Mouse (Mus musculus): Measurements from ENCODE around the gene Stim2. TPM values are rescaled to one million over a fixed set of nuclear protein-coding genes. Genes with fewer than 3 reads are reported as not detected.

The Stim2 gene
- polyA plus RNA-seq (2015; fragmentation: Nextera tagmentation; extraction: Ambion mirVana), result 18.5 and 19.5 TPM in 2 replicates

DNA sequence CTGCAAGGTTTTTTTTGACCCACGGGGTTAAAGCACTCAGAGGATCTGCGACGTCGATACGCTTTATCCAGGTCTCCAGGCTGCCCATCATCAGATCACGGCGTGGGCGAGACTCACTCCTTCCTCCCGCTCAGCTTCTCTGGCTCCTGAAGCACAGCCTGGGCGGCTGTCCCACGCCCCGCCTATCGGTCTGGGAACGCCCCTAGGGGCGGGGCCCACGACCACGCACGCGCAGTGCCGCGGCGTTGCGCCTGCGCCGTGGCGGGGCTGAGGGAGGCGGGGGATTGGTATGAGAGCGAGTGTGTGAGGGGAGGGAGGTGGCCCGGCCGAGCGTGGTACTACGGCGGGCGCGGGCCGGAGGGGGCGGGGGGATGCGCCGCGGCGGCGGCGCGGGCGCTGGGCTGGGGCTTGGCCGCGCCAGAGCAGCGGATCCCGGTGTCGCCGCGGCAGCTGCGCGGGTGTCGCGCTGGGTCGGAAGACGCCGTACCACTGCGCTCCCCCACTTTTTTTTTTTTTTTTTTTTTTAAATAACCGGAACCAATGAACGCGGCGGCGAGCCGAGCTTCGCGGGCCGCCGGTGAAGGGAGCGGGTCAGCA, at the start of gene Stim2:
TSS of gene Stim2 (plus strand) at position 354 of the 597 bp plus-strand sequence.
- H3K4me3 ChIP-seq, result peak within 1 kb of the TSS; percentile 87
- under 1% methylated on average over 54 of the region's 71 CpGs for WGBS
- H3K9ac ChIP-seq, result peak within 1 kb of the TSS; percentile 93
- no peaks in the 10 kb centered on the region for H3K9me3 ChIP-seq (replicated peaks)
- peak within 1 kb of the TSS; percentile 80 for H3K4me2 ChIP-seq
- peak within 1 kb of the TSS; percentile 91 for H3K27ac ChIP-seq
- no peaks in the 10 kb centered on the region for H3K27me3 ChIP-seq
- peaks cover 27% of the 10 kb centered on the region for H3K4me1 ChIP-seq
- H3K36me3 ChIP-seq (ENCODE audit: poor library complexity, severe bottlenecking), result no peaks in the 10 kb centered on the region
- peak; percentile 96 for ATAC-seq

DNA sequence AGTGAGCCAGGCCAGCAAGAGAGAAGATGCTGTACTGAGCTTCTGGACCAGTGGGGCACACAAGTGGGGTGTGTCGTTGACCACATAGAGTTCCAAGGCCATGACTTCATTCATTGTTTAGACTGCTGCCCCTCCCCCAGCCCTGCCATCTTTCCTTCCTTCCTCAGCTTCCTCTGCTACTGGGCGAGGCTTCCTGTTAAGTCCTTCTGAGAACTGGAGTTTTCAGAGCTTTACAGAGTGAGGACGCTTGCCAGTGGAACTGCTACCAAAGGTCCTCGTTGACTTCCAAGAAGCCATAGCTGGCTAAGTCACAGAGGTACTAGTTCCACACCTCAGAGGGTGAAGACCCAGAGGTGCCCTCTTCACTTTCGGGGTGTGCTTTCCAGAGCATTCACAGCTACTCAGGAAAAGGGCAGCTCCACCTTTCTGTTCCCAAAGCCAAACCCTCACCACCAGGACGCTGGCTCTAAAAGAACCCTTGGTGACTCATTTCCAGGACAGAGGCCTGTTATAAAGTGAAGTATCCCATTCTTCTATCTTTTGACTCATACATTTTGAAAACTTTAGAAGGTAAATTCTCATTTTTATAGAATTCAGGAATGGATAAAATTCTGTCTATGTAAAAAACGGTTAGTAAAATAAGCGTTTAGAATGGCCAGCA, 49.6 kb upstream of the Stim2 start:
- Histone ChIP-seq H3K27me3 (no peaks in the 10 kb centered on the region), H3K4me1 (peaks cover 17% of the 10 kb centered on the region), H3K36me3 (ENCODE audit: poor library complexity, severe bottlenecking) (no peaks in the 10 kb centered on the region), H3K27ac (no peak overlapping the region), H3K4me2 (no peak overlapping the region), H3K4me3 (no peak overlapping the region), H3K9me3 (replicated peaks) (no peaks in the 10 kb centered on the region), H3K9ac (no peak overlapping the region)
- no peak for ATAC-seq
- 88% methylated on average over 8 of the region's 8 CpGs for WGBS

DNA sequence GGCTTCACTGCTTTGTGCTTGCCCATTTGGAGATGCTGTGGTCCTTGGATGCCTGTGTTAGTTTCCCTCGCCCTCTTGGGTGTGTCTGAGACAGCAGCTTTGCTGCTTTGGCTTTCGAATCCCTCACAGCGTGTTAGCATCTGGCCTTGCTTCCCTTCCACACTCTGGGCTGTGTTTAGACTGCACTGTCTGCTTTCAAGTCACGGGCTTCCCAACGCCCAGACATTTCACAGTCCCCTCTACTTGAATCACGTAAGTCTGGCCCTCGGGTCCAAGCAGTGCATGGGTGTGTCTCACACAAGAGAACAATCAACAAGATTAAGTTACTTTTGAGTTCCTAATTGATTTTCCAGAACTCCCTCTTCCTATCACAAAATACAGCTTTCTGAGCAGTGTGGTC, 48.1 kb upstream of the Stim2 start:
- ATAC-seq, result no peak
- H3K4me2 ChIP-seq, result no peak overlapping the region
- WGBS, result 61% methylated on average over 7 of the region's 7 CpGs

DNA sequence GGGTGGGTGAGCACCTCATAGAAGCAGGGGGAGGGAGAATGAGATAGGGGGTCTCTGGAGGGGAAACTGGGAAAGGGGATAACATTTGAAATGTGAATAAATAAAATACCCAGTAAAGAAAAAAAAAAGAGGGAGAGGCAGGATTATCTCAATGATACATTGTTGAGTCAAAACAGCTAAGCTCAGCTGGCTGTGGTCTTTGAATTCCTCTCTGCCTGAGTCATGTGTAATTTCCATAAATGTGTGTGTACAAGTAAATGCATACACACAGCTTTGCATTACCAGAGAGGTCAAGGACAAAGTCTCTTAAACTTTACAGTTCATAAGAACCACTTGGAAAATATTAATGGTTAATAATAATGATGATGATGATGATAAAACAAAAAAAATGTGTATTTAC, 45.1 kb upstream of the Stim2 start:
- no peak for ATAC-seq
- Histone ChIP-seq H3K27ac (no peak overlapping the region), H3K4me1 (0 out of 2 replicates have a peak, but pooled peaks cover 5% of the 10 kb centered on the region), H3K36me3 (ENCODE audit: poor library complexity, severe bottlenecking) (no peaks in the 10 kb centered on the region), H3K9me3 (replicated peaks) (no peaks in the 10 kb centered on the region), H3K4me2 (no peak overlapping the region), H3K27me3 (no peaks in the 10 kb centered on the region), H3K4me3 (no peak overlapping the region), H3K9ac (no peak overlapping the region)

More for the DNA sequence above, 48.1 kb upstream of the Stim2 start:
- no peaks in the 10 kb centered on the region for H3K36me3 ChIP-seq (ENCODE audit: poor library complexity, severe bottlenecking)
- H3K4me1 ChIP-seq, result peaks cover 17% of the 10 kb centered on the region
- H3K9me3 ChIP-seq (replicated peaks), result no peaks in the 10 kb centered on the region
- H3K27ac ChIP-seq, result no peak overlapping the region
- H3K27me3 ChIP-seq, result no peaks in the 10 kb centered on the region
- no peak overlapping the region for H3K4me3 ChIP-seq
- H3K9ac ChIP-seq, result no peak overlapping the region

DNA sequence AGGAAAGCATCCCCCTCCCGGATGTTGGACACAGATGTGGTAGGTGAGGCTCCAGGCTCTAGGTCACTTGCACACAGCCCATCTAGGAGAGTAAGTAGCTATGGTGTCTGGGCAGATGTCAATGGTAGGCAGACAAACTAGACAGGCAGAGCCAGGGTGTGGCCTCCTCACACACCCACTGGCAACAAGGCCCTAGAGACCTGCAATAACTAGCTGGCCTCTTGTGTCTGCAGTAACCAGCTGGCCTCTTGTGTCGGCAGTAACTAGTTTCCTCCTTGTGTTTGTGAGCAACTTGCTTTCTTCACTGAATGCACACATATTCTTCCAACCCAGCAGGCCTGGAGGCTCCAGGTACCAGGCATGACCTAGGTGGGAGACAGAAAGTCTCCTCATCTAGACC, 44.5 kb upstream of the Stim2 start:
- H3K9me3 ChIP-seq (replicated peaks), result no peaks in the 10 kb centered on the region

DNA sequence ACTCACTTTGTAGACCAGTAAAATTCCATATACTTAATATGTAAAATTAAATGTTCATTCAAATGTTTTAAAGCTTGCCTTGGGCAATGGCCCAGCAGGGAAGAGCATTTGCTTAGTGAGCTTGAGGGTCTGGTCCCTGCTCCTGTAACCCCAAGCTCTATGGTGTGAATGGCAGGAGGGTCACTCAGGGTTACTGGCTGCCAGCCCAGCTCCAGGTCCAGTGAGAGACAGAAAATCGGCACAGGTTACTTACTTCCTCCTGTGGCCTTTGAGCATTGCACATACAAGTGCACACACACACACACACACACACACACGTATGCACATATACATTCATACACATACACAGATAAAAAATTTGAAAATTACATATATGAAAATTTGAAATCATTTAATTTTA, 42.3 kb upstream of the Stim2 start:
- no peak for ATAC-seq
- Histone ChIP-seq H3K4me3 (no peak overlapping the region), H3K9ac (no peak overlapping the region), H3K36me3 (ENCODE audit: poor library complexity, severe bottlenecking) (no peaks in the 10 kb centered on the region), H3K4me2 (no peak overlapping the region), H3K4me1 (no peaks in the 10 kb centered on the region), H3K9me3 (replicated peaks) (no peaks in the 10 kb centered on the region), H3K27me3 (no peaks in the 10 kb centered on the region), H3K27ac (no peak overlapping the region)
- WGBS, result 86% methylated on average over 2 of the region's 2 CpGs

More for the DNA sequence above, 44.5 kb upstream of the Stim2 start:
- Histone ChIP-seq H3K4me2 (no peak overlapping the region), H3K9ac (no peak overlapping the region), H3K36me3 (ENCODE audit: poor library complexity, severe bottlenecking) (no peaks in the 10 kb centered on the region), H3K27me3 (no peaks in the 10 kb centered on the region), H3K27ac (no peak overlapping the region), H3K4me3 (no peak overlapping the region), H3K4me1 (0 out of 2 replicates have a peak, but pooled peaks cover 5% of the 10 kb centered on the region)
- ATAC-seq, result no peak
- WGBS, result 94% methylated on average over 2 of the region's 2 CpGs

DNA sequence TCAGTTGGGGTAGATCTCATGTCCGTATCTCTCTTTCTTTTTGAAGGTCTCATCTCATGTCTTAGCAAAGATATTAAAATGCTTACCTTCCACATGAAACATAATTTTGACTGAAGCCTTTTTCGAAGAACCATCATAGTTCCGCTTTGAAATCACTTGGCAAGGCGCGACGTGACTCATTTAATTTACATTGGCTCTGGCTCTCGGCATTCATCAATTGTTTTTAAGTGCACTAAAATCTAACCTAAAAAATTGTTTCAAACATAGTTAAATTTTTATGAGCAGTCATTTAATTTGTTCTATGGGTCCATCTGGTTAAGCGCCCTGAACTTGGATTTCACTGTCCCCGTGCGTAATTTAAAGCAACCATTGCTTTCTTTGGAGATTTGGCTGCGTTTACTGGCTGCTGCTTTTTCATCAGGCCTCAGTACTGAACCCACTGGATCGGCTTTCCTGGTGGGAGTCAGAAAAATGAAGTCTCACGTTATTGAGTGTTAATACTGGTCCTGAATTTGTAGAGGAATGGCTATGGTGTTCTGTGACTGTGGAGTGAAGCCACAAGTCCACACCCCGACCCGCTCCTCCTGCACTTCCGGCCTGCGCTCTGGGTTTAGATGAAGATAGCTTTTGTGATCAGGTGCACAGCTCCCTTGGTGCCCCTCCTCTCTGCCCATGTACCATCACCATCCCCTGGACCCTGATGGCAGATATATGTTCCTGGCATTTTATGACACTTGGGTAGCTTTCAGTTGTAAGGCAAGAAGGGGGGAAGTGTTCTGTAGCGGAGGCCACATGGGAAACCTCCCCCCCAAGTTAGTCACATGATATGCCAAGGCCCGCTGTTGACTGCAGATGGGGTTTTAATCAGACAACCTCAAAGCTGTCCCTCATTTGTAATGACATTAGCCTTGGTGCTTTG, 41.6 kb upstream of the Stim2 start:
- no peak overlapping the region for H3K9ac ChIP-seq
- peaks cover under 1% of the 10 kb centered on the region; the same call in 1 of the 2 replicates for H3K4me1 ChIP-seq
- no peaks in the 10 kb centered on the region for H3K36me3 ChIP-seq (ENCODE audit: poor library complexity, severe bottlenecking)
- no peaks in the 10 kb centered on the region for H3K27me3 ChIP-seq
- no peaks in the 10 kb centered on the region for H3K9me3 ChIP-seq (replicated peaks)
- H3K4me3 ChIP-seq, result no peak overlapping the region
- H3K4me2 ChIP-seq, result no peak overlapping the region
- no peak for ATAC-seq
- 93% methylated on average over 19 of the region's 19 CpGs for WGBS
- no peak overlapping the region for H3K27ac ChIP-seq

DNA sequence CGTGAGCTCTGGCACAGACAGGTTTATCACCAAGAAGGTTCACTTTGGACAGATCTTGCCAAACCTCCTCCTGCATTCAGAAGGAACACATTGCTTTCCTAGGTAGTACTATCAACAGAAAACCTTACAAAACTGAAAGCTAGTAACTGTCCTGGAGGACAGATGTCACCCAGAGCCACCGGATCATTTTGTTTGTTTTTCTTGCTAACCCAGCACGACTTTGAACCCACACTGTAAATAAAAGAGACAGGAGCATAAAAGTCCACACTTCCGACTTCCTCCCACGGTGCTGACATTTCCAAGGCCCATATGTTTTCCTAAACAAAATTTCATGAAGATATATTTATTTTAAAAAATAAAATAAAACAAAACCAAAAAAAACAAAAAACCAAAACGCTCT, 41.0 kb upstream of the Stim2 start:
- no peaks in the 10 kb centered on the region for H3K9me3 ChIP-seq (replicated peaks)
- no peak overlapping the region for H3K9ac ChIP-seq
- no peak for ATAC-seq
- H3K4me2 ChIP-seq, result no peak overlapping the region
- H3K4me1 ChIP-seq, result peaks cover 7% of the 10 kb centered on the region
- H3K27ac ChIP-seq, result no peak overlapping the region
- WGBS, result 86% methylated on average over 6 of the region's 6 CpGs
- H3K36me3 ChIP-seq (ENCODE audit: poor library complexity, severe bottlenecking), result no peaks in the 10 kb centered on the region
- no peaks in the 10 kb centered on the region for H3K27me3 ChIP-seq
- H3K4me3 ChIP-seq, result no peak overlapping the region

DNA sequence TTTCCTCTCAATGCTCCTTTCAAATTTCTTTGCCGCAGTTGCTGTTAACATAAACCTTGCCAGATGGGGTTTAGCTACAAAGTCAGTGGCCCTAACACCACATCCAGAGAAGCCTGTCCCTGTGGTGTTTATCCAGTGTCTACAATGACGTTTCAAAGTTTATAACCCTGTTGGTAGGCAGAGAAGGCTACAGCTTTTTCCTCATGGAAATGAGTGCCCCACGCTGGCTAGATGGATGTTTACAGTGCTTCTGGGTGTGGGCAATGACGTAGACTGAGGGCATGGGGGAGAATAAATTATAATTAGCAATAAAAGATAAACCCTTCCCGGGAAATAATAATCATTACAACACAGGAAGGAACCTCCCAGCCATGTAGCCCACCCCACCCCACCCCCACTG, 37.1 kb upstream of the Stim2 start:
- Histone ChIP-seq H3K36me3 (ENCODE audit: poor library complexity, severe bottlenecking) (no peaks in the 10 kb centered on the region), H3K4me1 (peaks cover 8% of the 10 kb centered on the region), H3K9me3 (replicated peaks) (no peaks in the 10 kb centered on the region), H3K4me2 (no peak overlapping the region), H3K27me3 (no peaks in the 10 kb centered on the region), H3K27ac (no peak overlapping the region), H3K9ac (no peak overlapping the region), H3K4me3 (no peak overlapping the region)
- ATAC-seq, result no peak
- WGBS, result 79% methylated on average over 5 of the region's 5 CpGs

DNA sequence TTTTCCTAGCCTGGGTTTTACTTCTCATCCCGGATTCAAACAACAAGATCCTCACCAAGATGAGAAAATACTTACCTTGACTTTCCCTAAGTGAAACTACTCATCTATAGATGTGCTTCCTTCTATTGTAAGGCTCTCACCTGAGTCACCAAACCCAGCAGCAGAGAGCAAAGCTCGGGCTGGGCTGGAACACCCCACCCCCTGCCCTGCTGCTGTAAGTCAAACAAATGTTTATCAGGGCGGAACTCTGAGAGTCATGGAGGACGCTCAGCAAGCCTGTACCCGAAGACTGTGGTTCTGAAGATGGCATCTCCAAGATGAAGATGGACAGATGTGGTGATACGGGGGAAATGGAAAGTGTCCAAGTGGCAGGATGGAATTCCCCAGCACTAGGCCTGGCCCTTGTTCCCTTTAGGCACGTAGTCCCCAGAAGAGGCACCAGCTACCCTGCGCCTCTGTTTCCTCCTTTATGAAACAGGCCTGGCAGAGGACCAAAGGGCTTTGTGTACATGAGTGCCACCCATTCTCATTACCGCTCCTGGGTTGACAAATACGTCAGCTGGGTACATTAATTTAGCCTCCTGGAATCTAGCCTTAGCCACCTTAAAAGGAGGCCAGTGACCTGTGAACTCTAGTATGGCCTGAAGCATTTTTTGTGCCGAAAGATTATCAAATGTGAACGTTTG, 36.3 kb upstream of the Stim2 start:
- Histone ChIP-seq H3K27me3 (no peaks in the 10 kb centered on the region), H3K9me3 (replicated peaks) (no peaks in the 10 kb centered on the region), H3K4me3 (no peak overlapping the region), H3K36me3 (ENCODE audit: poor library complexity, severe bottlenecking) (no peaks in the 10 kb centered on the region), H3K4me2 (no peak overlapping the region), H3K4me1 (peaks cover 8% of the 10 kb centered on the region), H3K27ac (no peak overlapping the region), H3K9ac (no peak overlapping the region)
- peak; percentile 69; the same call in 1 of the 2 replicates for ATAC-seq
- 63% methylated on average over 12 of the region's 12 CpGs for WGBS

DNA sequence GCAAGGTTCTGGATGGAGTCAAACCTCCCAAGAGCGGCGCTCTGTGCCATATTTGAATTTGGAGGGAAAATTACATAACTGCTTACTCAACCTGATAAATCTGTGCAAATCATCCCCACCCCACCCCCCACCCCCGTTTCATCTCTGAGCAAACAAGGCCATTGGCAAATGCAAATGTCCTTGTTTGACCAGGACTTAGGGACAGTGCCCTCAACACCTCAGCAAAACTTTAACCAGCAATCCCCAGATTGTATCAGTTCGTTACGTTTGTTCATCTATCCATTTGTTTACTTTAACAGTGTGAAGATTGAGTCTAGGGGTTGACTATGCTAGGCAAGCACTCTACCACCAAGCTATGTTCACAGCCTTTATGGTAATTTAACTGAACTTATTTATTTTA, 32.6 kb upstream of the Stim2 start:
- Histone ChIP-seq H3K9me3 (replicated peaks) (no peaks in the 10 kb centered on the region), H3K4me3 (no peak overlapping the region), H3K27me3 (no peaks in the 10 kb centered on the region), H3K4me1 (peaks cover 8% of the 10 kb centered on the region), H3K9ac (no peak overlapping the region), H3K36me3 (ENCODE audit: poor library complexity, severe bottlenecking) (no peaks in the 10 kb centered on the region), H3K27ac (no peak overlapping the region), H3K4me2 (no peak overlapping the region)
- WGBS, result 96% methylated on average over 5 of the region's 5 CpGs
- ATAC-seq, result no peak

DNA sequence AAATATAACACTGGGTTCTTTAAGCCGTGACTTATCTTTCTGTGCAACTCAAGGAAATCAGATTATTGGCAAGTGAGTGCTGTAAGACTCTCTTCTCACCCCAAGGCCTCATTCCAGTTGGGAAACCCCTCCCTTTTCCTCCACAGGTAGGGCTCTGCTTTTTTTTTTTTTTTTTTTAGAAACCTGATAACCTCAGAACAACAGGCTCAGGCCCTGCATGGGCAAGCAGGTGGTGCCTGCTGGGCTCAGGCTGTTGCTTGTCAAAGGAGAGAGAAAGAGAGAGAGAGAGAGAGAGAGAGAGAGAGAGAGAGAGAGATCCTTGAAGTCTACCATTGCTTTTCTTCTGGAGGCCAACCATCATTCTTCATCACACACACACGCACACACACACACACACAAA, 30.7 kb upstream of the Stim2 start:
- no peak overlapping the region for H3K9ac ChIP-seq

More for the DNA sequence above, 30.7 kb upstream of the Stim2 start:
- no peak overlapping the region for H3K27ac ChIP-seq
- no peaks in the 10 kb centered on the region for H3K9me3 ChIP-seq (replicated peaks)
- no peak overlapping the region for H3K4me2 ChIP-seq
- H3K27me3 ChIP-seq, result no peaks in the 10 kb centered on the region
- WGBS, result 90% methylated on average over 2 of the region's 2 CpGs
- H3K4me1 ChIP-seq, result no peaks in the 10 kb centered on the region
- ATAC-seq, result no peak
- no peaks in the 10 kb centered on the region for H3K36me3 ChIP-seq (ENCODE audit: poor library complexity, severe bottlenecking)
- no peak overlapping the region for H3K4me3 ChIP-seq
